Mouse (Mus musculus): Measurements from ENCODE around the gene Tgfbr2. TPM values are rescaled to one million over a fixed set of nuclear protein-coding genes. Genes with fewer than 3 reads are reported as not detected.

Gene Tgfbr2
- total and polyA plus RNA-seq, 3 experiments: 19.6 to 46.3 (median 42.8) TPM

DNA sequence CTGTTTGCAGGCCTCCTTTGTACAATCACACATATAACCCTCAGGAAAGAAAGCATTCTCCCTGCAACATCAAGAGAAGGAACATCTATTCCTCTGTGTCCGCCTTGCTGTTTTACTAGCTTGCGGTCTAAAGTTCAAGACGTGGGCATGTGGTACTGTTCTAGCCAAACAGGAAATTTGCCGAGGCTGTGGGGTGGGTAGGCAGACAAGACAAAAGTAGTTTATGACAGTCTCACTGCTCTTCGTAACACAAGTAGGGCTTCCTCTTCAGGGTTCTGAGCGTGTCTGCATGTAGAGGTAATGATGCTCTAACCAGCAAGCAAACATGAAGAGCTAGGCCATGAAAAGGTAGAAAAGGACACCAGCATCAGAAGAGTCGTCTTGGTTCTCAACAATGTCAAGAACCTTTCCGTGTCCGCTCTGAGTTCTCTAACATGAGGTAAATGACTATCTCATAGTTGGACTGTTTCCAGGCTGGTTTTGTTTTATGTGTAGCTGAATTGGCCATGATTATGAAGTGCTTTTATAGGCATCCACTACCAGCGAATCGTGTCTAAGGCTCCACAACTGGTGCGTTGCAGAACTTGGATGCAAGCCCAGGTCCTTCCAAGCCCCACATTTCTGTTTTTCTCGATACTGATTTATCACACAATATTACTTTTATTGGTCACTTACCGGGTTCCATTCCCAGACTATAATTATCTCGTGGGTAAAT lies 13.9 kb upstream of the Tgfbr2 start:
- H3K27ac ChIP-seq (ENCODE audit: insufficient read depth, low read depth): no peak overlapping the region

DNA sequence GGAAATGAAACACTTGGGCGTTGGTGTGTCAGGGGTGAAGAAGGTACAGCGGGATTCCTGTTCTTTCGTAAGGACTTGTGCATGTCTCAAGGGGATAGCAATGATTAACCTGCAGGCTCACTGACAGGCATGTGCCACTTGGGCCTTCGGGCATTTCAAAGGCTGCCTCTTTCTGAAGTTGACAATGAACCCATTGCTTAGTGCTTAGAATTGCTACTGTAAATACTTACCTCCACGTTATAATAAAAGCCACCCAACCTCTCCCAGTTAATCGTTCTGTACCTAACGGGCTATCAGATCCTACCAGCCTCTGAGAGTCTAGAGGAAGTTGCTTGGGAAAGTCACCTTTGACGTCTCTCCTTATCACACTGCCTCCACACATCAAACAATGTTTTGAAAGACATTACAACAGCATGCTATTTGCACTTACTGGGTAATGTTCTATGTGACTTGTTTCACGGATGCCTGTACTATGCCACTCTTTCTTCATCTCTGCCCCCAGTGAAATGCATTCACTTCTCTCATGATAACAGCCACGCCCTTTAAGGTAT lies 12.1 kb upstream of the Tgfbr2 start:
- Histone ChIP-seq H3K9ac (ENCODE audit: insufficient read depth, low read depth) (no peak overlapping the region), H3K27me3 (replicated peaks) (no peaks in the 10 kb centered on the region), H3K79me2 (replicated peaks; ENCODE audit: control insufficient read depth, extremely low read depth, insufficient read depth, poor library complexity, severe bottlenecking) (no peaks in the 10 kb centered on the region), H3K9me3 (replicated peaks; ENCODE audit: low read length) (no peaks in the 10 kb centered on the region), H3K4me1 (ENCODE audit: control insufficient read depth in 1 of 2, insufficient read depth in 2 of 2) (peaks cover 20 to 42% of the 10 kb centered on the region in 2 experiments), H3K36me3 (replicated peaks in 1 of 2; ENCODE audit: control insufficient read depth in 1 of 2, insufficient read depth in 1 of 2, low read length in 1 of 2) (no peaks in the 10 kb centered on the region), H3K4me3 (replicated peaks in 1 of 3; ENCODE audit: low read depth in 2 of 3, low read length in 2 of 3, poor library complexity in 1 of 3) (no peak overlapping the region), H3K4me2 (ENCODE audit: insufficient read depth, low read depth, poor library complexity, severe bottlenecking) (no peak overlapping the region), H3K27ac (ENCODE audit: insufficient read depth, low read depth) (no peak overlapping the region)
- no peak for DNase-seq (ENCODE audit: extremely low read depth)
- dilution Hi-C loops (cut with MboI; ENCODE audit: extremely low pct_ligation_motif_present, extremely low pct_unique_long_range_greater_than_20kb, low sequenced_read_pairs) (no loop called here), in situ Hi-C loops (cut with MboI; ENCODE audit: low pct_ligation_motif_present, low pct_unique_long_range_greater_than_20kb, low sequenced_read_pairs) (no loop called here)
- TF ChIP-seq UBTF (IDR thresholded peaks at IDR 0.05; ENCODE audit: low read depth, low read length) (no peak), RCOR1 (conservative IDR thresholded peaks at IDR 0.05; ENCODE audit: low read depth, low read length) (no peak)

More for the DNA sequence above, 13.9 kb upstream of the Tgfbr2 start:
- Histone ChIP-seq H3K36me3 (replicated peaks in 1 of 2; ENCODE audit: control insufficient read depth in 1 of 2, insufficient read depth in 1 of 2, low read length in 1 of 2) (no peaks in the 10 kb centered on the region), H3K79me2 (replicated peaks; ENCODE audit: control insufficient read depth, extremely low read depth, insufficient read depth, poor library complexity, severe bottlenecking) (no peaks in the 10 kb centered on the region), H3K4me2 (ENCODE audit: insufficient read depth, low read depth, poor library complexity, severe bottlenecking) (no peak overlapping the region), H3K9ac (ENCODE audit: insufficient read depth, low read depth) (no peak overlapping the region), H3K9me3 (replicated peaks; ENCODE audit: low read length) (no peaks in the 10 kb centered on the region), H3K4me1 (ENCODE audit: control insufficient read depth in 1 of 2, insufficient read depth in 2 of 2) (peaks cover 34 to 55% of the 10 kb centered on the region in 2 experiments), H3K27me3 (replicated peaks) (no peaks in the 10 kb centered on the region), H3K4me3 (replicated peaks in 1 of 3; ENCODE audit: low read depth in 2 of 3, low read length in 2 of 3, poor library complexity in 1 of 3) (no peak overlapping the region)
- dilution Hi-C loops (cut with MboI; ENCODE audit: extremely low pct_ligation_motif_present, extremely low pct_unique_long_range_greater_than_20kb, low sequenced_read_pairs) (no loop called here), in situ Hi-C loops (cut with MboI; ENCODE audit: low pct_ligation_motif_present, low pct_unique_long_range_greater_than_20kb, low sequenced_read_pairs) (no loop called here)
- no peak for DNase-seq (ENCODE audit: extremely low read depth)
- TF ChIP-seq SIN3A (IDR thresholded peaks at IDR 0.05; ENCODE audit: low read length) (no peak), ELF1 (IDR thresholded peaks at IDR 0.05; ENCODE audit: low read depth, low read length) (no peak), GABPA (IDR thresholded peaks at IDR 0.05; ENCODE audit: insufficient replicate concordance, low read depth, low read length) (no peak), POLR2A (IDR thresholded peaks at IDR 0.05; ENCODE audit: low read depth, low read length) (no peak), UBTF (IDR thresholded peaks at IDR 0.05; ENCODE audit: low read depth, low read length) (no peak), CTCF (conservative IDR thresholded peaks at IDR 0.05 in 1 of 2, IDR thresholded peaks at IDR 0.05 in 1 of 2; ENCODE audit: low read depth in 2 of 2, low read length in 2 of 2) (no peak), BHLHE40 (IDR thresholded peaks at IDR 0.05; ENCODE audit: low read depth, low read length) (no peak), PAX5 (IDR thresholded peaks at IDR 0.05; ENCODE audit: low read length) (no peak), MAX (IDR thresholded peaks at IDR 0.05; ENCODE audit: low read length) (no peak), USF1 (IDR thresholded peaks at IDR 0.05; ENCODE audit: low read depth, low read length) (no peak), ZC3H11A (IDR thresholded peaks at IDR 0.05; ENCODE audit: low read depth, low read length) (no peak), MAFK (IDR thresholded peaks at IDR 0.05; ENCODE audit: insufficient replicate concordance, low read length) (no peak), NRF1 (IDR thresholded peaks at IDR 0.05; ENCODE audit: low read depth, low read length) (no peak), TCF12 (IDR thresholded peaks at IDR 0.05; ENCODE audit: low read depth, low read length) (no peak), ZMIZ1 (IDR thresholded peaks at IDR 0.05; ENCODE audit: low read depth, low read length) (no peak), EP300 (IDR thresholded peaks at IDR 0.05; ENCODE audit: low read length) (no peak), RCOR1 (conservative IDR thresholded peaks at IDR 0.05; ENCODE audit: low read depth, low read length) (no peak), RAD21 (IDR thresholded peaks at IDR 0.05; ENCODE audit: low read depth, low read length) (no peak)

All from CH12.LX (cell line).